Mouse (Mus musculus) kidney, embryonic 14.5 days (tissue): Measurements from ENCODE around the gene Sez6. TPM values are rescaled to one million over a fixed set of nuclear protein-coding genes. Genes with fewer than 3 reads are reported as not detected.

Experiments
- ATAC-seq: fragments of 200-750 bp; cut with Nextera tagmentation; 2 replicates; pipeline ENCODE4 v1.8.0; 2017; ENCODE audit warnings: moderate number of reproducible peaks, mild to moderate bottlenecking, moderate TSS enrichment, moderate library complexity; ENCODE audit not compliant: low FRiP score, low TSS enrichment
- H3K27ac ChIP-seq: fragments of 300-500 bp; sonication (generic); 2 replicates; pipeline ENCODE4 v1.5.1; 2014; ENCODE audit warnings: low read depth, mild to moderate bottlenecking, low read length, moderate library complexity, mixed read lengths
- H3K27me3 ChIP-seq: fragments of 300-500 bp; sonication (generic); 2 replicates; pipeline ENCODE4 v1.6.1; 2014; ENCODE audit warnings: mild to moderate bottlenecking, low read length; ENCODE audit not compliant: control insufficient read depth, insufficient read depth
- H3K36me3 ChIP-seq: fragments of 300-500 bp; sonication (generic); 2 replicates; pipeline ENCODE4 v1.6.1; 2014; ENCODE audit warnings: low read length, mixed read lengths; ENCODE audit not compliant: control insufficient read depth, insufficient read depth
- H3K4me1 ChIP-seq: fragments of 300-500 bp; sonication (generic); 2 replicates; pipeline ENCODE4 v1.6.1; 2014; ENCODE audit warnings: low read length, mixed read lengths; ENCODE audit not compliant: control insufficient read depth, insufficient read depth
- H3K4me2 ChIP-seq: fragments of 300-500 bp; sonication (generic); replicated peaks from 2 replicates; pipeline ENCODE4 v1.6.1; 2014; ENCODE audit warnings: low read depth, mild to moderate bottlenecking, low read length
- H3K4me3 ChIP-seq: fragments of 300-500 bp; sonication (generic); 2 replicates; pipeline ENCODE4 v1.5.1; 2014; ENCODE audit warnings: mild to moderate bottlenecking, low read length
- H3K9ac ChIP-seq: fragments of 300-500 bp; sonication (generic); 2 replicates; pipeline ENCODE4 v1.6.1; 2014; ENCODE audit warnings: low read depth, mild to moderate bottlenecking, low read length, moderate library complexity
- H3K9me3 ChIP-seq: fragments of 300-500 bp; sonication (generic); 2 replicates; pipeline ENCODE4 v1.6.1; 2016; ENCODE audit warnings: low read length; ENCODE audit not compliant: control insufficient read depth
- WGBS: fragments of 180-500 bp; shearing (Covaris S2); extraction: QIAGEN DNeasy Blood & Tissue Kit; methylation state at CpG from one replicate; pipeline ENCODE4 v1.1.7; 2014; 5-methylcytosine and 5-hydroxymethylcytosine counted together
- polyA plus RNA-seq: library from polyadenylated mRNA; unstranded; fragments of >200 nt; fragmentation: Nextera tagmentation; extraction: Ambion mirVana; gene quantifications from 2 replicates; pipeline ENCODE4 v1.2.1, GENCODE M21; 2014

Gene Sez6
- not detected in 2 replicates for polyA plus RNA-seq

GRCm38 (mm10) chr11:77930751-77931540 lies at the start of gene Sez6:
TSS of gene Sez6 (plus strand) at chr11:77930800.
- WGBS = under 1% methylated on average over 77 of the region's 94 CpGs
- Histone ChIP-seq H3K36me3 (no peaks in the 10 kb centered on the region), H3K9ac (no peak within 1 kb of the TSS), H3K4me3 (peak within 1 kb of the TSS; percentile 53), H3K27ac (no peak within 1 kb of the TSS), H3K9me3 (no peaks in the 10 kb centered on the region), H3K4me2 (peak within 1 kb of the TSS; percentile 98), H3K27me3 (peaks cover 71% of the 10 kb centered on the region), H3K4me1 (peaks cover 10% of the 10 kb centered on the region; the same call in 1 of the 2 replicates)
- peak; percentile 71 for ATAC-seq

GRCm38 (mm10) chr11:77884524-77885245 lies 45.9 kb upstream of the Sez6 start:
- Histone ChIP-seq H3K27ac (no peak overlapping the region), H3K9me3 (no peaks in the 10 kb centered on the region), H3K4me1 (0 out of 2 replicates have a peak, but pooled peaks cover 7% of the 10 kb centered on the region), H3K36me3 (no peaks in the 10 kb centered on the region), H3K4me3 (no peak overlapping the region), H3K4me2 (no peak overlapping the region), H3K27me3 (peaks cover 9% of the 10 kb centered on the region), H3K9ac (no peak overlapping the region)
- no peak for ATAC-seq
- 36% methylated on average over 10 of the region's 10 CpGs for WGBS

- ATAC-seq = no peak
- H3K36me3 ChIP-seq = no peaks in the 10 kb centered on the region
- no peak overlapping the region for H3K4me3 ChIP-seq
- no peak overlapping the region for H3K27ac ChIP-seq
- no peak overlapping the region for H3K9ac ChIP-seq
- 0 out of 2 replicates have a peak, but pooled peaks cover 7% of the 10 kb centered on the region for H3K4me1 ChIP-seq
- peaks cover 9% of the 10 kb centered on the region for H3K27me3 ChIP-seq
- no peak overlapping the region for H3K4me2 ChIP-seq
- WGBS = 42% methylated on average over 8 of the region's 8 CpGs
- no peaks in the 10 kb centered on the region for H3K9me3 ChIP-seq
These were observed 45.4 kb upstream of the Sez6 start for GRCm38 (mm10) chr11:77885246-77885575.

GRCm38 (mm10) chr11:77887373-77887960 lies 43.1 kb upstream of the Sez6 start:
- peak; percentile 68; the same call in 1 of the 2 replicates for ATAC-seq
- Histone ChIP-seq H3K4me1 (0 out of 2 replicates have a peak, but pooled peaks cover 7% of the 10 kb centered on the region), H3K36me3 (no peaks in the 10 kb centered on the region), H3K27me3 (peaks cover 9% of the 10 kb centered on the region), H3K4me2 (no peak overlapping the region), H3K27ac (no peak overlapping the region), H3K9ac (no peak overlapping the region), H3K4me3 (no peak overlapping the region), H3K9me3 (no peaks in the 10 kb centered on the region)
- 52% methylated on average over 17 of the region's 17 CpGs for WGBS

GRCm38 (mm10) chr11:77888846-77889245 lies 41.8 kb upstream of the Sez6 start:
- no peak for ATAC-seq
- H3K27me3 ChIP-seq = peaks cover 12% of the 10 kb centered on the region
- 82% methylated on average over 5 of the region's 5 CpGs for WGBS
- H3K36me3 ChIP-seq = no peaks in the 10 kb centered on the region
- H3K9me3 ChIP-seq = no peaks in the 10 kb centered on the region
- H3K4me3 ChIP-seq = no peak overlapping the region
- no peak overlapping the region for H3K9ac ChIP-seq
- no peak overlapping the region for H3K27ac ChIP-seq
- no peak overlapping the region for H3K4me2 ChIP-seq
- H3K4me1 ChIP-seq = peaks cover 13% of the 10 kb centered on the region

- no peak for ATAC-seq
- Histone ChIP-seq H3K9ac (no peak overlapping the region), H3K4me1 (peaks cover 18% of the 10 kb centered on the region), H3K4me3 (no peak overlapping the region), H3K27me3 (peaks cover 12% of the 10 kb centered on the region), H3K9me3 (no peaks in the 10 kb centered on the region), H3K27ac (no peak overlapping the region), H3K4me2 (no peak overlapping the region), H3K36me3 (no peaks in the 10 kb centered on the region)
- WGBS = 26% methylated on average over 1 of the region's 2 CpGs
These were observed 41.1 kb upstream of the Sez6 start for GRCm38 (mm10) chr11:77889484-77889883.

- no peak overlapping the region for H3K4me3 ChIP-seq
- no peak overlapping the region for H3K27ac ChIP-seq
- no peak for ATAC-seq
- peaks cover 8% of the 10 kb centered on the region for H3K27me3 ChIP-seq
- H3K9ac ChIP-seq = no peak overlapping the region
- 43% methylated on average over 2 of the region's 2 CpGs for WGBS
- H3K9me3 ChIP-seq = no peaks in the 10 kb centered on the region
- H3K36me3 ChIP-seq = no peaks in the 10 kb centered on the region
- peaks cover 17% of the 10 kb centered on the region for H3K4me1 ChIP-seq
- no peak overlapping the region for H3K4me2 ChIP-seq
These were observed 39.8 kb upstream of the Sez6 start for GRCm38 (mm10) chr11:77890648-77891258.

GRCm38 (mm10) chr11:77892883-77893282 lies 37.7 kb upstream of the Sez6 start:
- H3K4me2 ChIP-seq = no peak overlapping the region
- H3K27me3 ChIP-seq = peaks cover 24% of the 10 kb centered on the region

More at GRCm38 (mm10) chr11:77892883-77893282, 37.7 kb upstream of the Sez6 start:
- H3K4me3 ChIP-seq = no peak overlapping the region
- H3K9ac ChIP-seq = no peak overlapping the region
- H3K9me3 ChIP-seq = no peaks in the 10 kb centered on the region
- H3K27ac ChIP-seq = no peak overlapping the region
- WGBS = 14% methylated on average over 5 of the region's 5 CpGs
- H3K4me1 ChIP-seq = peaks cover 17% of the 10 kb centered on the region
- no peak for ATAC-seq
- no peaks in the 10 kb centered on the region for H3K36me3 ChIP-seq
